Mouse (Mus musculus): ENCODE measurements around the gene Ccdc24. TPM values are rescaled to one million over a fixed set of nuclear protein-coding genes. Genes with fewer than 3 reads are reported as not detected.
A peak's percentile ranks its signal among the peaks of the same experiment; 100 is the strongest.

Ccdc24 gene
- polyA plus RNA-seq, 1 experiment from 2014 or later: 3.6 TPM

DNA sequence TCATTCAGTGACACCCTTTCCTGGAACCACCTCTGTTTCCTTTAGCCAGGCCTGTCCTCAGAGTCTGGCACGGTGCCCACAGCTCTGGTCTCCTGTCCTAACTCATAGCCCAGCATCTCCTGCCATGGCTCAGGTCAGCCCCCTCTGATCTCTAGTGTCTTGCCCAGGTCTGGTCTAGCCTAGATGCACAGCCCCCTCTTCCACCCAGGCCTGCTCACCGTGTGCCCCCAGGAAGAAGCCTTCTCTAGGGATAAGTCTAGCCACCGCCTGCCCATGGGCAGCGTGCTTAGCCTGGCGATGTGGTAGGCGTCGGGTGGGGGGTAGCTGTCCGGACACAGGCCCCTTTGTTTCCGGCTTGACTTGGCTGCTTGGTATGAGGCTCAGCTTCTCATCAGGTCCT, 17.2 kb downstream of the Ccdc24 start:
- ATAC-seq (ENCODE audit: insufficient number of reproducible peaks, low FRiP score, low TSS enrichment, low read depth): 0 out of 2 replicates have a peak, but pooled peaks have one; percentile 27
- Histone ChIP-seq H3K27me3 (no peaks in the 10 kb centered on the region), H3K4me2 (replicated peaks) (no peak overlapping the region), H3K9ac (no peak overlapping the region), H3K9me3 (replicated peaks) (no peaks in the 10 kb centered on the region), H3K27ac (replicated peaks) (no peak overlapping the region), H3K36me3 (peaks cover 10% of the 10 kb centered on the region; the same call in 1 of the 2 replicates), H3K4me3 (replicated peaks) (no peak overlapping the region), H3K4me1 (0 out of 2 replicates have a peak, but pooled peaks cover 3% of the 10 kb centered on the region)
- WGBS: 52% methylated on average over 9 of the region's 9 CpGs

DNA sequence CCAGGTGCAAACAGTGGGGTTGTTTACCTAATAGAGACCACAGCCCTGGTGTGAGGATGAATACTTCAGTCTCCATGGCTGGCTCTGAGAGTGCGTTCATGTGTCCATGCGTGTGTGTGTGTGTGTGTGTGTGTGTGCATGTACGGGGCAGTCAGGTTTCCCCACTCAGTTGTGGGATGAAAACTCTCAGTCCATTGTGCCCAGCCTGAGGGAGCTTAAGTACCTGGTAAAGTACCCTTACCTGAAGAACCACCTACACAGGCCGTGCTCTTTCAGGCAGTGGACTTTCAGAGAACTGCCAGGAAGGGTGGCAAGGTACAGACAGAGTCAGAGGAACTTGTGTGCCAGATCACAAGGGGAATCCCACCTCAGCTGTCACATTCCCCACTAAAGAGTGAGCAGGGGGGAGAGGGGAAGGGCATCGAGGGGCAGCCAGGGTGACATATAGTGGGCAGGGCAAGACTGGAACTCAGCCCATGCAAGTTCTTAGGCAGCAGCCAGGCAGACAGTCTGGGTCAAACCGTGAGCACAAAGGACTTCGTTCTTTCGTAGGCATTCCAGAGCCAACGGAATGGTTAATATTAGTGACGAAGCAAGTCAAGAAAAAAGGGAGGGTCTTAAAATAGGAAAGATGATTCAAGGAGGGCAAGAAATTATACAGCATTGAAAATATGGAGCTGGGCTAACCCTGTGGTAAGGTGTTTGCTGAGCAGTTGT, 20.0 kb downstream of the Ccdc24 start:
- no peak for ATAC-seq (ENCODE audit: insufficient number of reproducible peaks, low FRiP score, low TSS enrichment, low read depth)
- H3K4me1 ChIP-seq: 0 out of 2 replicates have a peak, but pooled peaks cover 3% of the 10 kb centered on the region
- H3K9me3 ChIP-seq (replicated peaks): no peaks in the 10 kb centered on the region
- WGBS: 84% methylated on average over 10 of the region's 10 CpGs
- H3K27me3 ChIP-seq: no peaks in the 10 kb centered on the region
- H3K27ac ChIP-seq (replicated peaks): no peak overlapping the region
- H3K4me2 ChIP-seq (replicated peaks): no peak overlapping the region
- H3K4me3 ChIP-seq (replicated peaks): no peak overlapping the region
- H3K36me3 ChIP-seq: peaks cover 8% of the 10 kb centered on the region; the same call in 1 of the 2 replicates
- no peak overlapping the region for H3K9ac ChIP-seq

DNA sequence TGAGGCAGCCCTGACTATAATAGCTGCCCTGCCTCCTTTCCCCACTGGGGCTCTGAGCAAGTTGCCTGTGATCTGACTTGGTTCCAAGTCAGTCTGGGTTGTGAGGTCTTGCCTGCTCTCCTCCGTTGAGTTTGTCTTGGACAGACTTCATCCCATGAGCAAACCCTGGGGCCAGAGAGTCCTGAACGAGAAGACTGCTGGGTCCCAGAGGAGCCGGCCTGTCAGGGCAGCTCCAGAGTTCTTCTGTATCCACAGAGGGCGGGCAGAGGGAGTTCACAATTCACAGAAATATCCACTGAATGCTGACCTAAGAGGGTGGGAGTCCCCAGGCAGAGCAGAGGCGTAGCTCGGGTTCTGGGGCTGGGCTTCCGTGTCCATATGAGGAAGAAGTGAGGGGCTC, 21.5 kb downstream of the Ccdc24 start:
- H3K4me2 ChIP-seq (replicated peaks): no peak overlapping the region
- H3K9ac ChIP-seq: no peak overlapping the region
- no peaks in the 10 kb centered on the region for H3K9me3 ChIP-seq (replicated peaks)
- 64% methylated on average over 7 of the region's 7 CpGs for WGBS
- 0 out of 2 replicates have a peak, but pooled peaks cover 3% of the 10 kb centered on the region for H3K4me1 ChIP-seq
- no peak overlapping the region for H3K27ac ChIP-seq (replicated peaks)
- H3K36me3 ChIP-seq: no peaks in the 10 kb centered on the region
- H3K4me3 ChIP-seq (replicated peaks): no peak overlapping the region
- ATAC-seq (ENCODE audit: insufficient number of reproducible peaks, low FRiP score, low TSS enrichment, low read depth): no peak
- H3K27me3 ChIP-seq: no peaks in the 10 kb centered on the region

DNA sequence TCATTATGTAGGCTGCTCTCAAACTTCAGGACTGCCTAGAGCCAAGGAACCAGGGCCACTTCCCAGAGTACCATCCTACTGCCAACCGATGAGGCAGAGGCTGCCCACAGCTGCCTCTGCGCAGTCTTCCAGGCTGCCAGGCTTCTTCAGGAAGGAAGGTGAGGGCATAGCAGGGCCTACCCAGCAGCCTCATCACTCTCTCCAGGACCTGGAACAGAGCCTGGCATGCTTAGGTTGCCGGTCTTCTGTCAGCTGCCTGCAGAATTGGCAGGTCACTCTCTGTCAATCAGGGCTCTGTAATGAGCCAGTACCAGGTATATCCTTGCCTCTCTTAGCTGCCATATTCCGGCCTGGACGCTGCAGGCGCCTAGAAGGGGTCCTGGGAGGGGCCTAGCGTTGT, 22.2 kb downstream of the Ccdc24 start:
- no peak overlapping the region for H3K4me2 ChIP-seq (replicated peaks)
- H3K4me1 ChIP-seq: 0 out of 2 replicates have a peak, but pooled peaks cover 3% of the 10 kb centered on the region
- no peak overlapping the region for H3K27ac ChIP-seq (replicated peaks)
- no peaks in the 10 kb centered on the region for H3K36me3 ChIP-seq
- no peak overlapping the region for H3K9ac ChIP-seq
- no peaks in the 10 kb centered on the region for H3K27me3 ChIP-seq
- H3K9me3 ChIP-seq (replicated peaks): no peaks in the 10 kb centered on the region
- WGBS: 77% methylated on average over 7 of the region's 7 CpGs
- ATAC-seq (ENCODE audit: insufficient number of reproducible peaks, low FRiP score, low TSS enrichment, low read depth): no peak
- H3K4me3 ChIP-seq (replicated peaks): no peak overlapping the region

DNA sequence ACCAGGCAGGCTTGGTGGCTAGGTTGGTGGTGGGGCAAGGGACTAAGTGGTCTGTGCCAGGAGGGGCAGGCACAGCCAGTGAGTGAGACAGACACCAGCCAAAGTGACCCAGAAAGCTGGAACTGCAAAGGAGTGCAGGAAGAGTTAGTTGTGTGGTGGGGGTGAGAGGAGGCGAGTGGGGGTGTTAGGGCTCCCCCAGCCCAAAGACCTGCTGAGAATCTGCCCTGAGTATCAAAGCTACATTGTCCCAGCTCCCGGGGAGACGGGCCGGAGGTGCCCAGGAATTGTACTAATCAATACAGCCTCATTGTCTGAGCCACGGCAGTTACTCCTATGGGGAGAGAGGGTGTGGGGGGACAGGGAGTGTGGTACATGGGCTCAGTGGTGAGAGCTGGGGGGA, 22.9 kb downstream of the Ccdc24 start:
- Histone ChIP-seq H3K36me3 (no peaks in the 10 kb centered on the region), H3K4me3 (replicated peaks) (no peak overlapping the region), H3K9ac (no peak overlapping the region), H3K9me3 (replicated peaks) (no peaks in the 10 kb centered on the region), H3K4me2 (replicated peaks) (no peak overlapping the region), H3K27me3 (no peaks in the 10 kb centered on the region), H3K4me1 (0 out of 2 replicates have a peak, but pooled peaks cover 3% of the 10 kb centered on the region), H3K27ac (replicated peaks) (no peak overlapping the region)
- ATAC-seq (ENCODE audit: insufficient number of reproducible peaks, low FRiP score, low TSS enrichment, low read depth): no peak
- 41% methylated on average over 5 of the region's 5 CpGs for WGBS

DNA sequence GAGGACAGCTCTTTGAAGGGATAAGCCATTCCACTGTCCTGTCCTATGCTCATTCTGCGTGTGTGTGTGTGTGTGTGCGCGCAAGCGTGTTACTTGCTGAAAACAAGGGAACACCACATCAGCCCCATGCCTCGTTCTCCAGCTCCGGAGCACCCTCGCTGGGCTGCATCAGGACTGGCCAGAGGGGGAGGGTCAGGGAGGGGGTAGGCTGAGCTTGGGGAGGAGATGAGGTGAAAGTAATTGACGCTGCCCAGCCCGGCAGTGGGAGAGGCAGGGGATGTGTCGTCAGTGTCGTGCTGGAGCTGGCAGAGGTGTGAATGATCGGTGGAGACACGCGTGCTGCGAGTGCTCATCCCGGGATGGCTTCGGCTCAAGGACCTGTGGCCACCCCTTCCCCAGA, 23.3 kb downstream of the Ccdc24 start:
- WGBS: 72% methylated on average over 17 of the region's 17 CpGs
- Histone ChIP-seq H3K9ac (no peak overlapping the region), H3K4me2 (replicated peaks) (no peak overlapping the region)

DNA sequence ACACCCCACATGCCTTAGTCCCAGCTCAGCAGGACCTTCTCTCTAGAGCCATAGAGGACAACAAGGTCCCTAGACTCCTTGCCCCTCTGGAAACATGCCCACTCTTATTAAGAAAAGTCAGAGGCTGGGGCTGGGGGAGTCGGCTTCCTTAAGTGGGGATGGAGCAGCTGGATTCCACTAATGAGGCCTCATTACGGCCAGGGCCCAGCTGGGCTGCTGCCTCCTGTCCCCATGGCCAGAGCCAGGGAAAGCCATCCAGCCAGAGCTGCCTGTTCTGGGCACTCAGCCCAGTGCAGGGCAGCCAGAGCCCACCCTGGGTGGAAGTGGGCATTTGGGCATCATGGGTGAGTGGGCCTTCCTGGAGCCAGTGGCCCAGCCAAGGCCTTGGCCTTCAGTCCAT, 25.3 kb downstream of the Ccdc24 start:
- no peak overlapping the region for H3K4me2 ChIP-seq (replicated peaks)
- ATAC-seq (ENCODE audit: insufficient number of reproducible peaks, low FRiP score, low TSS enrichment, low read depth): no peak
- no peaks in the 10 kb centered on the region for H3K27me3 ChIP-seq
- no peak overlapping the region for H3K27ac ChIP-seq (replicated peaks)
- H3K36me3 ChIP-seq: no peaks in the 10 kb centered on the region
- H3K4me1 ChIP-seq: 0 out of 2 replicates have a peak, but pooled peaks cover 3% of the 10 kb centered on the region
- H3K4me3 ChIP-seq (replicated peaks): no peak overlapping the region
- 49% methylated on average over 2 of the region's 2 CpGs for WGBS
- no peaks in the 10 kb centered on the region for H3K9me3 ChIP-seq (replicated peaks)
- no peak overlapping the region for H3K9ac ChIP-seq

More for the DNA sequence above, 23.3 kb downstream of the Ccdc24 start:
- 0 out of 2 replicates have a peak, but pooled peaks cover 3% of the 10 kb centered on the region for H3K4me1 ChIP-seq
- no peak overlapping the region for H3K4me3 ChIP-seq (replicated peaks)
- H3K27me3 ChIP-seq: no peaks in the 10 kb centered on the region
- no peaks in the 10 kb centered on the region for H3K9me3 ChIP-seq (replicated peaks)
- H3K36me3 ChIP-seq: no peaks in the 10 kb centered on the region
- no peak overlapping the region for H3K27ac ChIP-seq (replicated peaks)
- no peak for ATAC-seq (ENCODE audit: insufficient number of reproducible peaks, low FRiP score, low TSS enrichment, low read depth)

DNA sequence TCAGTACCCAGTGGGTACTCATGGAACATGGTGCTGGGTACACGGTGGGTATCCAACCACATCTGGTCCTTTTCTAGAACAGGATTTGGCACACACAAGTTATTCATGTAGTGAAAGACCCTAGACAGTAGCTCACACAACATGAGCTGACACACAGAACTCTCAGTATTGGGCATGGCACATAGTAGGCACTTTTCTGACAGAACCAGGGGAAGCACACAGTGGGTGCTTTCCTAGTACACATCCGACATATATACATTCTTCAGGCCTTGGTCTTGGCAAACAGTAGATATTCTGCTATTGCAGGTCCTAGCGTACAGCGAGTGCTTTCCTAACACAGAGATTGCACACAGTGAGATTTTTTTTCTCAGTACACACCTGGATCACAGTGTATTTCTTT, 26.1 kb downstream of the Ccdc24 start:
- H3K4me2 ChIP-seq (replicated peaks): no peak overlapping the region
- ATAC-seq (ENCODE audit: insufficient number of reproducible peaks, low FRiP score, low TSS enrichment, low read depth): no peak
- 0 out of 2 replicates have a peak, but pooled peaks cover 3% of the 10 kb centered on the region for H3K4me1 ChIP-seq
- no peak overlapping the region for H3K27ac ChIP-seq (replicated peaks)
- no peaks in the 10 kb centered on the region for H3K27me3 ChIP-seq
- no peaks in the 10 kb centered on the region for H3K9me3 ChIP-seq (replicated peaks)
- H3K36me3 ChIP-seq: no peaks in the 10 kb centered on the region
- WGBS: 95% methylated on average over 4 of the region's 4 CpGs
- H3K9ac ChIP-seq: no peak overlapping the region
- H3K4me3 ChIP-seq (replicated peaks): no peak overlapping the region

DNA sequence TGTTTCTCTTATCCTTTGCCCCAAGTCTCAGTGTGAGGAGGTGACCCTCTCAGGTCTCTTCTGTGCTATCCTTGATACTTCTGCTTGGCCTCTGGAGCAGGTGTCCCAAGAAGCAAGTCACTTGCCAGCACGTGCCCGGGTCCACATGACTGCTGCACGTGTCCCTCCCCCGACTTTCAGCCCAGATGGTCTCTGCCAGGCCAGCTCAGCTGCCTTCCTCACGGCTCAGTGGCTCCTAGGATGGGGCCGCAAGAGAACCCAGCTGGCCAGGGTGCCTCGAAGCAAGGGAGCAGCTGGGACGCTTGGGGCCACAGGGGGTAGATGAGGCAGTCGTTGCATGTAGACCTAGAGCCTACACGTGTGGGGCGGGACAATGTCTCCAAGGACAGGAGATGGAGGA, 27.0 kb downstream of the Ccdc24 start:
- Histone ChIP-seq H3K9me3 (replicated peaks) (no peaks in the 10 kb centered on the region), H3K36me3 (no peaks in the 10 kb centered on the region), H3K4me1 (no peaks in the 10 kb centered on the region), H3K4me3 (replicated peaks) (no peak overlapping the region), H3K27ac (replicated peaks) (no peak overlapping the region), H3K4me2 (replicated peaks) (no peak overlapping the region), H3K9ac (no peak overlapping the region), H3K27me3 (no peaks in the 10 kb centered on the region)
- ATAC-seq (ENCODE audit: insufficient number of reproducible peaks, low FRiP score, low TSS enrichment, low read depth): no peak
- WGBS: 73% methylated on average over 11 of the region's 11 CpGs

DNA sequence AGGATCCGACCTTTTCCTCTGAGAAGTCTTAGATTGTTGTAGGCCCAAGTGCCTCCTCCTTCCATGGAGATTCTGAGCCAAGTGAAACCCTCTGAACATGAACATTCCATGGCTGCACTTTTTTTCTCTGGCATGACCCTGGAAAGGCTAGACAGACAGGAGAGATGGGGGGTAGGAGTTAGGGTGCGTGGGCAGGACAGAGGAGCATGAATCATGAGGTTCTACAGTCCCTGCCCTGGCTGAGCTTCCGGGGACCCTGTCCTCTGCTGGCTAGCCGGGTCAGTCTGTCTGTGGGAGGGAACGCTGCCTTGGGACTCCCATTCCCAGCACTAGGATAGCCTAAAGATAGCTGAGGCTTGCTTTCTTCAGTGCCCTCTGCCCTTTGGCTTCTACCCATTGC, 27.9 kb downstream of the Ccdc24 start:
- no peak for ATAC-seq (ENCODE audit: insufficient number of reproducible peaks, low FRiP score, low TSS enrichment, low read depth)
- H3K4me3 ChIP-seq (replicated peaks): no peak overlapping the region
- 84% methylated on average over 5 of the region's 5 CpGs for whole genome bisulfite sequencing

DNA sequence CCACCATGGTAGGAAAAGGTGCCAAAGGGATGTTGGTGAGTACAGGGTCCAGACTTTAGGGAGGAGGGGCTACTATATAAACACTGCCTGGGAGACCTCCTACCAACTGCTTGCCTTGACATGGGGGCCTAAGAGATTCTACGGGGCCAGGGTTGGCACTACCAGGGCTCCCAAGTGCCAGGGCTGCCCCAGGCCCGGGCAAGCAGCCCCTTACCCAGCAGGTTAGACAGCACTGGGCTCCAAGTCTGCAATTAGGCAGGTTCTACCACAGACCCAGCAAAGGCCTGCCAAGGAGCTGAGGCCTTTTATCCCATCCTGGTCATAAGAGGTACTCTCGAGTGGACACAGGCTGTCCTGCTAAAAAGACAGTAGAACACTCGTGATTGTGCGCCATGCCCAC, 29.3 kb downstream of the Ccdc24 start:
- Histone ChIP-seq H3K4me1 (no peaks in the 10 kb centered on the region), H3K9ac (no peak overlapping the region), H3K27me3 (no peaks in the 10 kb centered on the region), H3K9me3 (replicated peaks) (no peaks in the 10 kb centered on the region), H3K4me2 (replicated peaks) (no peak overlapping the region), H3K27ac (replicated peaks) (no peak overlapping the region), H3K36me3 (no peaks in the 10 kb centered on the region), H3K4me3 (replicated peaks) (no peak overlapping the region)
- 88% methylated on average over 5 of the region's 5 CpGs for WGBS
- no peak for ATAC-seq (ENCODE audit: insufficient number of reproducible peaks, low FRiP score, low TSS enrichment, low read depth)

More for the DNA sequence above, 27.9 kb downstream of the Ccdc24 start:
- no peaks in the 10 kb centered on the region for H3K27me3 ChIP-seq
- no peaks in the 10 kb centered on the region for H3K4me1 ChIP-seq
- H3K27ac ChIP-seq (replicated peaks): no peak overlapping the region
- H3K4me2 ChIP-seq (replicated peaks): no peak overlapping the region
- no peaks in the 10 kb centered on the region for H3K36me3 ChIP-seq
- H3K9ac ChIP-seq: no peak overlapping the region
- no peaks in the 10 kb centered on the region for H3K9me3 ChIP-seq (replicated peaks)

DNA sequence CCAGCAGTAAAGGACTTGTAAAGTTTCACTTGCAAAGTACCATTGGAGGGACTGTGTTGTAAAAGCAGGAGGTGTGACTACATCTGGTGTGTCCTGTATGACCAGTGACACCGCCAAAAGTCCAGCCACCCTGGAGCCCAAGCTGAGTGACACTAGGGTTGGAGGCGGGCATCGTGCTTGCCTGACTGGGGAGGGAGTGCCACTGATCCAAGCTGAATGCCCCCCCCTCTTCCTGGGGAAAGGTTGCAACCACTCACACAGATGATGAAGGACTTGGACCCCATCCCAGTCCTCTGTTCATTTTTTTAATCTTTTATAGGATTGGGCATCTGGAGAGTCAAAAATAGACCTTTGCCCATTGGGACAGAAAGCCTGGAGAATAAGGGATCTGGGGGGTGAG, 30.8 kb downstream of the Ccdc24 start:
- Histone ChIP-seq H3K4me2 (replicated peaks) (no peak overlapping the region), H3K9me3 (replicated peaks) (no peaks in the 10 kb centered on the region), H3K36me3 (no peaks in the 10 kb centered on the region), H3K4me3 (replicated peaks) (no peak overlapping the region), H3K27ac (replicated peaks) (no peak overlapping the region), H3K27me3 (no peaks in the 10 kb centered on the region), H3K4me1 (peaks cover 10% of the 10 kb centered on the region), H3K9ac (no peak overlapping the region)
- no peak for ATAC-seq (ENCODE audit: insufficient number of reproducible peaks, low FRiP score, low TSS enrichment, low read depth)
- WGBS: 82% methylated on average over 3 of the region's 3 CpGs
